Mouse (Mus musculus) hindbrain, embryonic 12.5 days (tissue): ENCODE measurements around the gene Tnfrsf1b. TPM values are rescaled to one million over a fixed set of nuclear protein-coding genes. Genes with fewer than 3 reads are reported as not detected.
A peak's percentile ranks its signal among the peaks of the same experiment; 100 is the strongest.

Experiments used
- ATAC-seq: fragments of 200-750 bp; cut with Nextera tagmentation; 2 replicates; pipeline ENCODE4 v1.8.0; 2017; ENCODE audit warnings: moderate TSS enrichment; ENCODE audit not compliant: low FRiP score
- H3K27ac ChIP-seq: fragments of 300-500 bp; sonication (generic); 2 replicates; pipeline ENCODE4 v1.5.1; 2016; ENCODE audit warnings: mild to moderate bottlenecking
- H3K27me3 ChIP-seq: fragments of 300-500 bp; sonication (generic); 2 replicates; pipeline ENCODE4 v1.6.1; 2016; ENCODE audit warnings: mild to moderate bottlenecking
- H3K36me3 ChIP-seq: fragments of 300-500 bp; sonication (generic); 2 replicates; pipeline ENCODE4 v1.6.1; 2016; ENCODE audit warnings: mild to moderate bottlenecking
- H3K4me1 ChIP-seq: fragments of 300-500 bp; sonication (generic); 2 replicates; pipeline ENCODE4 v1.6.1; 2016
- H3K4me2 ChIP-seq: fragments of 300-500 bp; sonication (generic); replicated peaks from 2 replicates; pipeline ENCODE4 v1.6.1; 2016; ENCODE audit warnings: mild to moderate bottlenecking
- H3K4me3 ChIP-seq: fragments of 300-500 bp; sonication (generic); 2 replicates; pipeline ENCODE4 v1.5.1; 2016; ENCODE audit warnings: mild to moderate bottlenecking
- H3K9ac ChIP-seq: fragments of 300-500 bp; sonication (generic); 2 replicates; pipeline ENCODE4 v1.6.1; 2016; ENCODE audit warnings: mild to moderate bottlenecking, moderate library complexity
- H3K9me3 ChIP-seq: fragments of 300-500 bp; sonication (generic); replicated peaks from 2 replicates; pipeline ENCODE4 v1.6.1; 2016; ENCODE audit warnings: mild to moderate bottlenecking
- WGBS: fragments of 180-500 bp; shearing (Covaris S2); methylation state at CpG from one replicate; pipeline ENCODE4 v1.1.7; 2016; 5-methylcytosine and 5-hydroxymethylcytosine counted together
- polyA plus RNA-seq: library from polyadenylated mRNA; unstranded; fragments of >200 nt; fragmentation: Nextera tagmentation; extraction: Ambion mirVana; gene quantifications from 2 replicates; pipeline ENCODE4 v1.2.1, GENCODE M21; 2016

Gene Tnfrsf1b
- 2.6 and 3.4 TPM in 2 replicates for polyA plus RNA-seq

DNA sequence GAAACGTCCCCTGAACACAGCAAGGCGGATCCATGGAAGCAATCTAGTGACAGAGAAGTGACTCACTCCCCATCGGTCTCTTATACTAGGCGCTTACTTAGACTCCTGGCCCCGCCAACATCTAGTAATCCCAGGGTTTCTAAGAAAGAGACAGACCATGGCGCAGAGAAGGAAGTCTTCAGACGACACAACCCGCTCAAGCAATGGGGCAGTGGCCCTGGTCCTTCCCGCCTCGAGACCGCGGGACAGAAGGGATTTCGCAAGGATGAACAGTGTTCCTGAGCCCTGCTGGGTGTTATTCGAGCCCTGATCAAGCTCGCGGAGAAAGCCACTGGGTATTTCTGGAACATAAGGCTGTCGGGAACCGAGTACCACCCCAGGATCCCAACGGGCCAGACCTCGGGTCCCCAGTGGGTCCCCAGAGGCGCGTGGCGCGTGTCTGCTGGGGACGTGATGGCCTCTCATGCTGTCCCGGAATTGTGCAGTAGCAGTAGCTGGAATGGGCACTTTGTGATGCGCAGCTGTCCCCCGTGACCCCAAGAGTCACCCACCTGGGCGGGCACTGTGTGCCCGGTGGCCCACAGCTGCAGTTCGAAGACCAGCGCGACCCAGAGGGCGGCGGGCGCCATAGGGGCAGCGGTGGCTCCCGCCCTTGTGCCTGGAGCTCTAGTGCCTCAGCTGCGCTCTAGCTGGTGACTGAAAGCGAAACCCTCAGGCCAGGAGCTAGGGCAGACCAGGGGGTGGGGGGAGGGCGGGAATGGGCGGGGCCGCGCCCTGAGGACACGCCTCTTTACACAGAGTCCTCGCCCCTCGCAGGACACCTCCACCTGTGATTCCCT is at the start of gene Tnfrsf1b:
Gene Tnfrsf1b, minus strand, starts transcription at position 698 of the 839 bp plus-strand sequence.
- Histone ChIP-seq H3K9ac (peak within 1 kb of the TSS; percentile 48), H3K4me3 (peak within 1 kb of the TSS; percentile 41), H3K4me1 (peaks cover 8% of the 10 kb centered on the region), H3K27ac (no peak within 1 kb of the TSS), H3K27me3 (peaks cover 34% of the 10 kb centered on the region), H3K36me3 (no peaks in the 10 kb centered on the region), H3K4me2 (peak within 1 kb of the TSS; percentile 68), H3K9me3 (no peaks in the 10 kb centered on the region)
- 2% methylated on average over 47 of the region's 47 CpGs for WGBS
- ATAC-seq: peak; percentile 69

DNA sequence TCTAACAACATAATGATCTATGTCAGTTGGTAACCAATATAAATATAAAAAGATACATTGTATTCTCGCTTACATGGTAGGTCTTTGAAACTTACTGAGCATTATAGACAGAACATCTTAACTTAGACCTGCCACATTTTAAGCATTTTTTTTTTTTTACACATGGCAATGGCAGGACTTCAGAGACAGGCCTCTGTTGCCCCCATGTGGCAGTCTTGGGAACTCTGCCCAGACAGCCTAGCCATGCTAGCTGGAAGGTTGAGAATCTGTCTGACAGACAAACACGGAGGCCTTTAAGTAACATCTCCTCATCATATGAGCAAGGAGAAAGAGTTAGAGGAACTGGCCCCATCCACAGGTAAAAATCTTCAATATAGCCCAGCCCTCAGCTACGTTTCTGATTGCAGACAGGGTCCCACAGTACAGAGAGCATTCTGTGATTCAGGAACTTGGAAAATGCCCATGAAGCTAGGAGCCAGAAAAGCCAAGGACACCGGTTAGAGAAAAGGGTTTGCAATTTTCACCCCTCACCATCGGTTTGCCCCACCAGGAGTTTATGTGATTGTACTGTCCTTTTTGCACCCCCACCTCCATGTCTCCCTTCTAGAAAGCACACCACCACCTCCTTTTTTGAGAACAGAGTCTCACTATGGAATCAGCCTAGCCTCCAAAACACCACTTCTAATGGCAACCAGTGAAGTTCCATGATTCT is 49.1 kb upstream of the Tnfrsf1b start:
- no peaks in the 10 kb centered on the region for H3K4me1 ChIP-seq
- no peak overlapping the region for H3K9ac ChIP-seq
- 0 out of 2 replicates have a peak, but pooled peaks have one; percentile 43 for ATAC-seq
- no peak overlapping the region for H3K27ac ChIP-seq
- no peak overlapping the region for H3K4me2 ChIP-seq
- no peak overlapping the region for H3K4me3 ChIP-seq
- WGBS: 50% methylated on average over 5 of the region's 5 CpGs
- no peaks in the 10 kb centered on the region for H3K27me3 ChIP-seq
- no peaks in the 10 kb centered on the region for H3K36me3 ChIP-seq
- H3K9me3 ChIP-seq: no peaks in the 10 kb centered on the region

DNA sequence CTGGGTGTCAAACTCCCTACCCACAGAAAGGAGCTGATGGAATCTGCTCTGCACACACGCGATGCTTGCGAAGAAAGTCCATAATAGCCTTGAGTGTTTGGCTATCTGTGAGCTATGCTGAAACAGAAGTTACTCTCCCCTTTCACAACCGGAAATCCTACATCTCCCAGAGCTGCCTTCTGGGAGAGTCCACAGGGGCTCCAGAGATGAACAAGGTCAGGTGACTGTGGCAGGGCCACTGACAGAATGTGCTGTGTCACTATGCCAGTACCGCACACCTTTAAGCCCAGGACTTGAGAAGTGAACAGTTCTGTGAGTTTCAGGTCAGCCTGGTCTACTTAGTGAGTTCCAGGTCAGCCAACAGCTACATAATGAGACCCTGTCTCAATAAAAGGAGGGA is 47.9 kb upstream of the Tnfrsf1b start:
- Histone ChIP-seq H3K4me3 (no peak overlapping the region), H3K9me3 (no peaks in the 10 kb centered on the region), H3K9ac (no peak overlapping the region), H3K36me3 (no peaks in the 10 kb centered on the region), H3K27ac (no peak overlapping the region), H3K4me2 (no peak overlapping the region), H3K27me3 (no peaks in the 10 kb centered on the region), H3K4me1 (no peaks in the 10 kb centered on the region)
- WGBS: 87% methylated on average over 5 of the region's 5 CpGs
- no peak for ATAC-seq

DNA sequence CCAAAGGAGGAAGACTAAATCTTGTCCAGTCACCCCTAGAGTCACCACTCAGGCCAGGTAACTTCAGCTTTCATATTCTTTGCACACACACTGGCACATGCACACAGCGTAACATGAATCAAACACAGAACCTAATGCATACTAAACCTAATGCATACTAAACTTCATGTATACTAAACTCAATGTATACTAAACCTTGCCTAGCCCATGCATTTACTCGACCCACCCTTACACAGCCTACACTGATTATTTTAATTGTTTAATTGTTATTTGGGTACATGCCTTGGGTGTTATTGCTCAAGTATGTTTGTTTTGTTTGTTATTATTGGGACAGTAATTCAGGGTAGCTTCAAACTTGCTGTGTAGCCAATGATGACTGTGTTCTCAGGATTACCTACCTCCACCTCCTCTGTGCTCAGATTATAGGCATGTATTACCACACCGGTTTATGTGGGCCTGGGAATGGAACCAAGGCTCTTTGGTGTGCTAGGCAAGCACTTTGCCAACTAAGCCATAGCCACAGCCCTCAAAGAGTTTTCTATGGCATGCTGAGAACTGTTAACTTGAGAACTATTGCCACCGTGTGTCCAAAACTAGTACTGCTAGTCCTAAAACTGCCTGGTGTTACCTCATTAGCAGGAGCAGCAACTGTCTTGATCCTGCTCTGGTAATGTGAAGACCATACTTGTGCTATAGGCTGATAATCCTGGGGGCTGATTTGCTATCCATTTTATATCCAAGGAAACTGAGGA is 39.9 kb upstream of the Tnfrsf1b start:
- H3K4me3 ChIP-seq: no peak overlapping the region
- no peak overlapping the region for H3K4me2 ChIP-seq
- no peaks in the 10 kb centered on the region for H3K36me3 ChIP-seq
- no peak overlapping the region for H3K27ac ChIP-seq
- H3K9ac ChIP-seq: no peak overlapping the region
- 50% methylated on average over 4 of the region's 4 CpGs for whole genome bisulfite sequencing
- no peaks in the 10 kb centered on the region for H3K27me3 ChIP-seq
- ATAC-seq: peak; percentile 65
- no peaks in the 10 kb centered on the region for H3K4me1 ChIP-seq
- H3K9me3 ChIP-seq: no peaks in the 10 kb centered on the region

DNA sequence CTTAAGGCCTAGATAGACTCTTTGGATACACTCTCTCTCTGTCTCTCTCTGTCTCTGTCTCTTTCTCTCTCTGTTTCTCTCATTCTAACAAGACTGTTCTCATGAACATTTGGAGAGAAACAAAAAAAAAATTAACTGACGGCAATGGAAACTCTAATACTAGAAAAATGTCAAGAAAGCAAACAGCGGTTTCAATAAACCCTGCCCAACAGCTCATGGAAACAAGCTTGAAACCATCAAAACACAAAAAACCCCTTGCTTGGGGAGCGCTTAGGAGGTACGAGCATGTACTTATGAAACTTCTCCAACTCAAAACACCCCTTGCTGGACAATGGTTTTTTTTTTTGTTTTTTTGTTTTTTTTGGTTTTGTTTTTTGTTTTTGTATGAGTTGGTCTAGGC is 38.0 kb upstream of the Tnfrsf1b start:
- H3K4me3 ChIP-seq: no peak overlapping the region
- H3K36me3 ChIP-seq: no peaks in the 10 kb centered on the region
- H3K27ac ChIP-seq: no peak overlapping the region
- no peak overlapping the region for H3K9ac ChIP-seq
- no peaks in the 10 kb centered on the region for H3K4me1 ChIP-seq
- H3K4me2 ChIP-seq: no peak overlapping the region
- ATAC-seq: no peak
- 95% methylated on average over 4 of the region's 4 CpGs for WGBS
- H3K9me3 ChIP-seq: no peaks in the 10 kb centered on the region
- H3K27me3 ChIP-seq: no peaks in the 10 kb centered on the region

DNA sequence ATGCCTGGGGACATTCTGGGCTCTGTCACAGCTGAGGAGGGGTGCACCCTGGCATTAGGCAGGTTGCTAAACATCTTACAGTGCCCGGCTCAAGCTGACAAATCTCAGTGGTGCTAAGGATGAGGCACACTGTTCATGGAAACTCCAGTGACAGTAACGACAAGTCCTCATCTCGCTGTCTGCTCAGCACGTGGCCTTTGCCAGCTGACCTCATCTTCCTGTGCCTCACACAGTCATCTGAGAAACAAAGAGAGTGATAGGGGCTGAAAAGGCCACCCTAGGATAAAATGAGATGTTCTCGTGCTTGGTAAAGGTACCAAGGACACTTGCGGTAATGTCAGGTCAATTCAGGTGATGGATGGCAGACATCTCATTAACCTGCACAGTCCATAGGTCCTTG is 36.8 kb upstream of the Tnfrsf1b start:
- Histone ChIP-seq H3K4me3 (no peak overlapping the region), H3K27ac (no peak overlapping the region), H3K27me3 (no peaks in the 10 kb centered on the region), H3K36me3 (no peaks in the 10 kb centered on the region), H3K9me3 (no peaks in the 10 kb centered on the region), H3K9ac (no peak overlapping the region), H3K4me1 (no peaks in the 10 kb centered on the region), H3K4me2 (no peak overlapping the region)
- no peak for ATAC-seq
- 79% methylated on average over 6 of the region's 6 CpGs for WGBS

DNA sequence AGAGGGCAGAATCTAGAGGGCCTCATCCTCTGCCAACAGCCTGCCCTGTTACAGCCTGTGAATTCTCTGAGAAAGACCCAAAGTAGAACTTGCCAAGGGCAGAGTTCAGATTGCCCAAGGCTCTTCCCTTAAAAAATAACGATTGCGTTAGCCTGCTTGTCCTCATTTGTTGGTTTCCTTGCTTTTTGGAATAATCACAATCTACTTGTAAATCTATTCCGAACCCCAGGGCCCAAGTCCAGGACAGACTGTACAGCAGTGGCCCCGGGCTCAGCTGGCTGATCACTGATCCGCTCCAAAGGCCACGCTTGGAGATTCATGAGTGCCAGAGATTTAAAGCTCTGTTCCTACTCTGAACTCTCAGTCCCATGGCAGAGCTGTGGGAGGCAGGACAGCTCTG is 34.3 kb upstream of the Tnfrsf1b start:
- no peak for ATAC-seq

DNA sequence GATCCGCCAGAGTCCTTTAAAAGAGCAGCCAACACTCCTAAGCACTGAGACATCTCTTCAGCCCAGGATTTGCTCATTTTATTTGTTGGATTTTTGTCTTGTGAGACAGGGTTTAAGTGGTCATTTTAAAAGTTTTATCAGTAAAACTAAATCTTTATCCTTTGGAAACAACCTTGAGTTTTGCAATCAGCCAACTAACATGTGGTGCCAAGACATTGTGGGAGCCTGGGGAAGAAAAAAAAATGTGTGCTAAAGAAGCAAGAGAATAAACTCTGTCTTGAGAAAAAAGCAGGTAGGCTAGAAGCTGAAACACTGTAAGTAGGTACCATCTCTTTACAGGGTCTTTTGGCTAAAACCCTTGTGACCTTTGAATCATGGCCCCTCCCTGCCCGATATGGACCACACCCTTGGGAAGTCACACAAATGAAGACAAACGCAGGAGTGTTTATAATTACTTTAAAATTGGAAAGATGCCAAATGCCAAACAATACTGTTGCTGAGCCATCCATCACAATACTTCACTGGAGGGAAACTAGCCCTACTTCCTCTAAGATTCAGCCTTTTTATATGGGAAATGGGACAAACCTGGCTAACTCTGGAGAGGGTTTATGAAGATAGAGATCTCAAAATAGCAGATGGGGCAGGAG is 32.2 kb upstream of the Tnfrsf1b start:
- H3K4me3 ChIP-seq: no peak overlapping the region
- no peak overlapping the region for H3K4me2 ChIP-seq
- no peaks in the 10 kb centered on the region for H3K9me3 ChIP-seq
- no peak overlapping the region for H3K9ac ChIP-seq
- WGBS: 71% methylated on average over 3 of the region's 3 CpGs
- H3K27me3 ChIP-seq: no peaks in the 10 kb centered on the region
- ATAC-seq: no peak
- H3K27ac ChIP-seq: no peak overlapping the region
- no peaks in the 10 kb centered on the region for H3K36me3 ChIP-seq
- no peaks in the 10 kb centered on the region for H3K4me1 ChIP-seq

More for the DNA sequence above, 34.3 kb upstream of the Tnfrsf1b start:
- Histone ChIP-seq H3K4me3 (no peak overlapping the region), H3K9ac (no peak overlapping the region), H3K4me2 (no peak overlapping the region), H3K27ac (no peak overlapping the region), H3K4me1 (no peaks in the 10 kb centered on the region), H3K36me3 (no peaks in the 10 kb centered on the region), H3K27me3 (no peaks in the 10 kb centered on the region), H3K9me3 (no peaks in the 10 kb centered on the region)
- WGBS: 90% methylated on average over 6 of the region's 6 CpGs

DNA sequence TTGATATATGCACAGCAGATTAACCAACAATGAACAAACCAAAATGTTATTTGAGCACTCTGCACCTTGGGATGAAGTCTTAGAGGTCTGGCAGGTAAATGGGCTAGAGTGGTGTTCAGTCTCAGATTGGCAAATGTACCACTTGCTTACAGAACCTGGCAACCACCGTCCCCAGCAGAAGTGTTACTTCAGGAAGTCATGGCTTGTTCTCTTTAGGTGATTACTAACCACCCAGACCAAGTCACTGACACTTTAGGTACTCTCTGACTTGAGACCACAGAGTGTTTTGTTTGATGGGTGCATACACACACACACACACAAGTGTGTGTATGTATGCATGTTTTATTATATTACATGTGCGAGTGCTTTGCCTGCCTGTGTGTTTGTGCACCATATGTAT is 31.6 kb upstream of the Tnfrsf1b start:
- ATAC-seq: no peak
- H3K4me1 ChIP-seq: no peaks in the 10 kb centered on the region
- no peak overlapping the region for H3K9ac ChIP-seq
- H3K36me3 ChIP-seq: no peaks in the 10 kb centered on the region
- no peak overlapping the region for H3K27ac ChIP-seq
- H3K9me3 ChIP-seq: no peaks in the 10 kb centered on the region
- H3K4me3 ChIP-seq: no peak overlapping the region
- no peak overlapping the region for H3K4me2 ChIP-seq
- WGBS: 89% methylated on average over 2 of the region's 2 CpGs
- H3K27me3 ChIP-seq: no peaks in the 10 kb centered on the region

DNA sequence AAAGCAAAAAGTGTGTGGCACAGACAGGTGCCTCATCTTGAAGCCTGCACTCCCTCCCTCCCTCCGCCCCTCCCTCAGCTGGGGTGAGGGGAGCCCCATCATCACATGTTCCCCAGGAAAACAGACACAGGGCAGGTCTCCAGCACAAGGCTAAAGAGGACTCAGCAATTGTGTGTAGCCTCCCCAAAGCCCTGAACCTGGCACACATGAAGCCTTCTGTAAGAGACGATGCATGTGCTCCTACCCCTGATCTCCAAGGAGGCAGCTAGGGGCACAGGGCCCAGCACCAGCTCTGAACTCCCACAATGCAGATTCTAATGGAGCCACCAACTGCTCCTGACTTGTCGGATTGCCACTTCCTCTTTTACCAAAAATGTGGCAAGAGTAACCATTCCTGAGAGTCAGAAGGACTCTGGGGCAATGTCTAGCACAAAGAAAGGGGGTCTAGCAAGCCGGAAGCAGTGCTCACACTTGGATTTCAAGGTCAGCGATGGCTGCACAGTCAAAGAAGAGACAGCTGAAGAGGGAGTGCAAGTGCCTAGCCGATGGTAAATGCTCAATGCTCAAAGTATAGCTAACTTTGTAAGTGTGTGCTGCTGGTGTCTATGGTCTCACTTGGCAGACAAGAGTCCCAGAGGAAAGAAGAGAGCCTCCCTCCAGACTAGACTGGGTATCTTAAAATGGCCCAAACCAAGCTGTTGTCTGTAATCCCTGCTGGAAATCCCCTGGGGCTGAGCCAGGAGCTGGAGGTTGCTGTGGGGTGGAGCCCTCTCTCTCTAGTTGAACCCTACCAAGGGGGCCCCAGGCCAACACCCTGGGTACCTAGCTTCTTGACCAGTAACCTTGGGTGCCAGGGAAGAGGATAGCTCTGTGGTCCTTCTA is 29.9 kb upstream of the Tnfrsf1b start:
- Histone ChIP-seq H3K9me3 (no peaks in the 10 kb centered on the region), H3K27me3 (no peaks in the 10 kb centered on the region), H3K4me1 (no peaks in the 10 kb centered on the region), H3K4me3 (no peak overlapping the region), H3K4me2 (no peak overlapping the region), H3K9ac (no peak overlapping the region), H3K36me3 (no peaks in the 10 kb centered on the region), H3K27ac (no peak overlapping the region)
- 89% methylated on average over 6 of the region's 6 CpGs for WGBS
- no peak for ATAC-seq

DNA sequence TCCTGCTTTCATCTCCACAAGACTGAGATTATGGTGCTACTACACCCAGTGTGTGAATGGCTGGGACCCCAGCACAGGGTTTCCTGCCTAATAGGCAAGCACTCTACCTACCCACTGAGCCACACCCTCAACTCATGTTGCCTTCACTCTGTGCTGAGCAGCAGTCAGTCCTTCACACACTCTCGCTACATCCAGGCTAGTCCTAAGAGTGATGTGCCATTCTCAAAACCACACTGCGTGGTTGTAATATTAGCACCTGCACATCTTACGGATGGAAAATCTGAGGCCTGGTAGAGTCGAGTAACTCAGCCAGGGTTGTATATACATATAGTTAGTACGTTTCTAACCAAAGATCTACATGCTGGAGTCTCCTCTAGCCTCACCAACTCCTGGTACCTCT is 28.2 kb upstream of the Tnfrsf1b start:
- Histone ChIP-seq H3K4me3 (no peak overlapping the region), H3K27ac (no peak overlapping the region), H3K36me3 (no peaks in the 10 kb centered on the region), H3K4me2 (no peak overlapping the region), H3K27me3 (no peaks in the 10 kb centered on the region), H3K9ac (no peak overlapping the region), H3K4me1 (no peaks in the 10 kb centered on the region), H3K9me3 (no peaks in the 10 kb centered on the region)
- 90% methylated on average over 5 of the region's 5 CpGs for WGBS
- ATAC-seq: no peak
